Mouse (Mus musculus) effector memory CD4-positive, alpha-beta T cell, adult 5 months (primary cell): ENCODE results near the gene Tspear. TPM values are rescaled to one million over a fixed set of nuclear protein-coding genes. Genes with fewer than 3 reads are reported as not detected.

Source experiments
- polyA plus RNA-seq: library from polyadenylated mRNA; unstranded; fragments of 100-300 nt; shearing (Covaris generic); gene quantifications from one replicate; pipeline ENCODE4 v1.2.1, GENCODE M21; 2017

Gene Tspear
- 0.70 TPM for polyA plus RNA-seq

DNA sequence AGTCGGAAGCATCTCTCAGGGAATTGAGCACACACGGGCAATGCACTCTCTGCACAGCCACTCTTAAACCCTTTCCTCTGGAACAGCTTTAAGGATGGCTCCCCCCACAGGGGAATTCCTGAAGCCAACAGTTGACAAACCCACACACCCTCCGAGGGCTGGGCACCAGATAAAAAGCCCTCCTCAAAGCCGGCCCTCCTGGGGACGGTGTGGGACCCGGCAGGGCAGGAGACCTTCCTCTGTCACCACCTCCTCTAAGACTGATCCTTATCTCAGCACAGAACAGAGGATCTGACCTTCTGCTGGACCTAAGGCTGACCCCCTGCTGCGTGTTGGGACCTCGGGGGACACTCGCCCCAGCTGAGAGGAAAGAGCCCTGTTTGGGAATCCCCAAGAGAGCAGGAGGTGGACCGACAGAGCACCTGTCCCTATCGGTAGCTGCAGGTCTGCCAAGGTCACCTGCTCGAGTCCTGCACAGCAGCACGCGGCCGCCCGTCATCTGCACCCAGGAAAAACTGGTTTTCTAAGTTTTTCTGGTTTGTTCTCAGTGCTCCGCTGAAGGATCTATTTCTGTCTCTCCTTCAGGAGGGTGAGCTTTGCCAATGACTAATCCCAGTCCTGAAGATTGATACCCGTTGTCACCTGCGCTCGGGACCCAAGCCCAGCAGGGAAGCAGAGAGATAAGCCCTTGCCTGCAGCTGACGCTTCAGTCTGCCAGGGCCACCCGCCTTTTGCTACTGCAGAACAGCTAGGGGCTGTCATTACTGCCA, at the start of gene Tspear:
Gene Tspear, plus strand, starts transcription at position 675 of the 770 bp plus-strand sequence.

DNA sequence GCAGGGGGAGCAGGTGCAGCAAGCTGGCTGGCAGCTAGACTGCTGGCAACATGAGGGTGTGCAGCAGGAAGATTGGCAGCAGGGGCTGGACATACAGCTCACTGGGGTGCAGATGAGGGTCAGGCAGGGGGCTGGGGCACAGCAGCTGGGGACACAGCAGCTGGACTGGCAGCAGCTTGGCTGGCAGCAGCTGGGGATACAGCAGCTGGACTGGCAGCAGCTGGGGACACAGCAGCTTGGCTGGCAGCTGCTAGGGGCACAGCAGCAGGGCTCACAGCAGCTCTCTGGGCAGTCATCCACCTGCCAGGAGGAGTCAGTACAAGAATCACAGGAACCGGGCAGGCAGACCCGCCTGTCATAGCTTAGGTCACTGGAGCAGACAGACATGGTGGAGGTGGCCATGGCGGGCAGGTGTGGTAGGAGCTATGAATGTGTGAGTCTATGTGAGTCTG, 4.0 kb downstream of the Tspear start, which contains the start of gene Gm19402:
Gene Gm19402, minus strand, starts transcription at position 402 of the 452 bp plus-strand sequence.

GRCm38 (mm10) chr10:77697133-77697532, 10.8 kb downstream of the Tspear start, which contains the start of gene Gm9508:
Gm9508 (minus strand) TSS chr10:77697233.

DNA sequence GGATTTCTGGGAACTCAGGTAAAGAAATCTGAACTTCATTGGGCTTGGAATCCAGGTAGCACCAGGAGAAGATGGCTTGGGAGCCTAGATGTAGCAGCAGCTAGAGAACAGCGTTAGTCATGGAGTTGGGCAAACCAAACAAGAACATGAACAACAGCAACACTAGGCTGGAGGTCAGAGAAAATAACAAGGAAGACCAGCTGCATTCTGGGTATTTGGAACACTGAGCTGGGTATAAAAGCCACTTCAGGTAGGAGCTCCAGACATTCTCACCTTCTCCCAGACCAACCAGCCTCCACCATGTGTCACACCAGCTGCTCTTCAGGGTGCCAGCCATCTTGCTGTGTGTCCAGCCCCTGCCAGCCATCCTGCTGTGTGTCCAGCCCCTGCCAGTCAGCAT, 20.0 kb downstream of the Tspear start, which contains the start of gene Gm10272:
Gene Gm10272, plus strand, starts transcription at position 301 of the 400 bp plus-strand sequence.

DNA sequence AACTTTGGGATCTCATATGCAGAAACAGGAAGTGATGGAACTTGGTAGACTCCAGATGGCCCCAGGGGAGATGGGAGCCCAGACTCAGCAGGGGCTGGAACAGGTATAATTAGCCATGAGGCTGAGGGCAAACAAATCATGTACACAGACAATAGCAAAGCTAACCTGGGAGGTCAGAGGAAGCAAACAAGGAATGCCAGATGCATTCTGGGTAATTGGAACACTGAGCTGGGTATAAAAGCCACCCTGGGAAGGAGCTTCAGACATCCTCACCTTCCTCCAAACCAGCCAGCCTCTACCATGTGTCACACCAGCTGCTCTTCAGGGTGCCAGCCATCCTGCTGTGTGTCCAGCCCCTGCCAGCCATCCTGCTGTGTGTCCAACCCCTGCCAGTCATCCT, 24.8 kb downstream of the Tspear start, which contains the start of gene Gm10024:
Gene Gm10024, plus strand, starts transcription at position 301 of the 400 bp plus-strand sequence.

DNA sequence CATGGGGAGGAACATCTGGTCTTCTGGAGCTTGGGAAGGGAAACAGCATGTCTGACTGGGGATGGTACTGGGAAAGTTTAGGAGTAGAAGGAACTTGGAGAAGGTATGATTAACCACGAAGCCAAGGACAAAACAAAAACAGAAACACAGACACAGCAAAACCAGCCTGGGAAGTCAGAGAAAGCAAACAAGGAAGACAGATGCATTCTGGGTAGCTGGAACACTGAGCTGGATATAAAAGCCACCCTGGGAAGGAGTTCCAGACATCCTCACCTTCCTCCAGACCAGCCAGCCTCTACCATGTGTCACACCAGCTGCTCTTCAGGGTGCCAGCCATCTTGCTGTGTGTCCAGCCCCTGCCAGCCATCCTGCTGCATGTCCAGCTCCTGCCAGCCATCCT, 29.1 kb downstream of the Tspear start, which contains the start of gene Gm10142:
Gene Gm10142, plus strand, starts transcription at position 301 of the 400 bp plus-strand sequence.

GRCm38 (mm10) chr10:77720299-77720698, 33.9 kb downstream of the Tspear start, which contains the start of gene Krtap12-1:
Krtap12-1 (plus strand) TSS chr10:77720599.

DNA sequence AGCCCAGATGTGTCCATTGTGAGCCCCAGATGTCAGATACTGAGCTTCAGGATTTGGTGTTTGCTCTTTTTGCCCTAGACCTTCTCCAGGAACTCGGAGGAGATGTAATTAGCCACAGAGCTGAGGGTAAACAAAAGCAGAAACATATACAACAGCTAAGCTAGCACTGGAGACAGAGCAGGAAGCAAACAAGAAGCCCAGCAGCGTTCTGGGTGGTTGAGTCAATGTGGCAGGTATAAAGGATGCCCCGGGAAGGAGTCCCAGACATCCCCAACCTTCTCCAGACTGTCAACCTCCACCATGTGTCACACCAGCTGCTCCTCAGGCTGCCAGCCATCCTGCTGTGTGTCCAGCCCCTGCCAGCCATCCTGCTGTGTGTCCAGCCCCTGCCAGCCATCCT, 39.8 kb downstream of the Tspear start, which contains the start of gene Gm10100:
Gene Gm10100, plus strand, starts transcription at position 301 of the 400 bp plus-strand sequence.

GRCm38 (mm10) chr10:77741924-77742688, 55.7 kb downstream of the Tspear start, which contains the start of gene Gm18596:
Gm18596 (minus strand) TSS chr10:77742638.

GRCm38 (mm10) chr10:77751254-77751653, 64.9 kb downstream of the Tspear start, which contains the start of gene Gm9736:
Gm9736 (minus strand) TSS chr10:77751354.

GRCm38 (mm10) chr10:77759582-77759981, 73.2 kb downstream of the Tspear start, which contains the start of gene Gm3233:
Gm3233 (minus strand) TSS chr10:77759682.

GRCm38 (mm10) chr10:77771225-77771624, 84.9 kb downstream of the Tspear start, which contains the start of gene Gm3238:
Gm3238 (minus strand) TSS chr10:77771325.

DNA sequence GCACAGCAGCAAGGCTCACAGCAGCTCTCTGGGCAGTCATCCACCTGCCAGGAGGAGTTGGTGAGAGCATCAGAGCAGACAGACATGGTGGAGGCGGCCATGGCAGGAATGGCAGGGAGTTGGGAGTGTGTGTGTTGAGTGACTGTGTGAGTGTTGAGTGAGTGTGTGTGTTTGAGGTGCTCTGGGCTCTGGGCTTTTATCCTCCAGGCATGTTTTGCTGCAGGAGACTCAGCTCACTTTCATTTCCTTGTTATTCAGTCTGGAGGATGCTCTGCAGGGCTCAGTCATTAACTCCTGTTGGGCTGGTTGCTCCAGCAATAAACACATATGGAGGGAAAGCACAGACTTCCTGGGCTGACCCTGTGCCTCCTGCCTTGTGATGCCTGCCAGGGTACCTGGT, 90.5 kb downstream of the Tspear start, which contains the start of gene Gm7138:
Gene Gm7138, minus strand, starts transcription at position 101 of the 400 bp plus-strand sequence.

DNA sequence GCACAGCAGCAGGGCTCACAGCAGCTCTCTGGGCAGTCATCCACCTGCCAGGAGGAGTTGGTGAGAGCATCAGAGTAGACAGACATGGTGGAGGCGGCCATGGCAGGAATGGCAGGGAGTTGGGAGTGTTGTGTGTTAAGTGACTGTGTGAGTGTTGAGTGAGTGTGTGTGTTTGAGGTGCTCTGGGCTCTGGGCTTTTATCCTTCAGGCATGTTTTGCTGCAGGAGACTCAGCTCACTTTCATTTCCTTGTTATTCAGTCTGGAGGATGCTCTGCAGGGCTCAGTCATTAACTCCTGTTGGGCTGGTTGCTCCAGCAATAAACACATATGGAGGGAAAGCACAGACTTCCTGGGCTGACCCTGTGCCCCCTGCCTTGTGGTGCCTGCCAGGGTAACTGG, 96.1 kb downstream of the Tspear start, which contains the start of gene Gm3250:
Gene Gm3250, minus strand, starts transcription at position 101 of the 400 bp plus-strand sequence.

DNA sequence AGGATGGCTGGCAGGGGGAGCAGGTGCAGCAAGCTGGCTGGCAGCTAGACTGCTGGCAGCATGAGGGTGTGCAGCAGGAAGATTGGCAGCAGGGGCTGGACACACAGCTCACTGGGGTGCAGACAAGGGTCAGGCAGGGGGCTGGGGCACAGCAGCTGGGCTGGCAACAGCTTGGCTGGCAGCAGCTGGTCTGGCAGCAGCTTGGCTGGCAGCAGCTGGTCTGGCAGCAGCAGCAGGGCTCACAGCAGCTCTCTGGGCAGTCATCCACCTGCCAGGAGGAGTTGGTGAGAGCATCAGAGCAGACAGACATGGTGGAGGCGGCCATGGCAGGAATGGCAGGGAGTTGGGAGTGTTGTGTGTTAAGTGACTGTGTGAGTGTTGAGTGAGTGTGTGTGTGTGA, 101.5 kb downstream of the Tspear start, which contains the start of gene Gm7137:
Gene Gm7137, minus strand, starts transcription at position 325 of the 400 bp plus-strand sequence.

DNA sequence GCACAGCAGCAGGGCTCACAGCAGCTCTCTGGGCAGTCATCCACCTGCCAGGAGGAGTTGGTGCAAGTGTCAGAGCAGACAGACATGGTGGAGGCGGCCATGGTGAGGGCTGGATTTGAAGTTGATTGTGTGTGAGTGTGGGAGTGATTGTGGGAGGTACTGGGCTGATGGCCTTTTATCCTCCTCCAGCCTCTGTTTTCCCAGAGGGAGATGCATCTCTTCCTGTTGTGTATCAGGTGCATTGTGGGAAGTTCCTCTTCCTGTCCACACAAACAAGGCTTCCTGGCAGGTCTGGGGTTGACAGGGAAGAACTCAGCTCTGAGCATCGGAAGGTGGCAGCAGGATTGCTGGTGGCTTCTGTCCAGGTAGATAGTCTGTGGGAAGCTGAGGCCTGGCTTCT, 108.6 kb downstream of the Tspear start, which contains the start of gene Gm9639:
Gene Gm9639, minus strand, starts transcription at position 101 of the 400 bp plus-strand sequence.

GRCm38 (mm10) chr10:77798921-77799508, 112.6 kb downstream of the Tspear start, which contains the start of gene Gm19668:
Gm19668 (minus strand) TSS chr10:77799133.

DNA sequence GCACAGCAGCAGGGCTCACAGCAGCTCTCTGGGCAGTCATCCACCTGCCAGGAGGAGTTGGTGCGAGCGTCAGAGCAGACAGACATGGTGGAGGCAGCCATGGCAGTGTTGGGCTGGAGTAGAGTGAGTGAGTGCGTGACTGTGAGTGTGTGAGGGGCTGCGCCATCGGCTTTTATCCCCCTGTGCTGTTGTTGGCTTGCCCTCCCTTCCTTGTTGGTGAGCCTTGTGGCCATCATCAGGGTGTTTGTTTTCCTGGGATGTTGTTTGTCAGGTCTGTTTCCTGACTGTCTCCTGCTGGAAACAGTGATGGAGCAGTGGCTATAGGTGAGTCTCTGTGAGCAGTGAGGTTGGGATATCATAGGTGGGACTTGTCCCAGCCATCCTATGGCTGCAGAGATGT, 125.4 kb downstream of the Tspear start, which contains the start of gene Gm9507:
Gene Gm9507, minus strand, starts transcription at position 101 of the 400 bp plus-strand sequence.

GRCm38 (mm10) chr10:77814382-77814781, 128.0 kb downstream of the Tspear start, which contains the start of gene Gm2696:
Gm2696 (plus strand) TSS chr10:77814682.

DNA sequence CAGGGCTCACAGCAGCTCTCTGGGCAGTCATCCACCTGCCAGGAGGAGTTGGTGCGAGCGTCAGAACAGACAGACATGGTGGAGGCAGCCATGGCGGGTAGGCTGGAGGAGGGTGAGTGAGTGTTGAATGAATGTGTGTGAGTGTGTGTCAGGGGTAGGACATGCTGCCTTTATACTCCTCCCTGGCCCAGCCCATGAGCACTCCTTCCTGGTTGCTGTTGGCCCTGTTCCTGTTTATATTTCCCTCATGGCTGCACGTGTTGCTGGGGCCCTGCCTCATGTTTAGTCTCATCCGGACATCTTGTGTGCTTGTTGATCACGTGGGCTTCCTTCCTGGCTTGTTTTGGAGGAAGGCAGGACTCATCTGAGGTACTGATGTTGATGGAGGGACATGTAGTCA, 140.6 kb downstream of the Tspear start, which contains the start of gene Krtap10-4:
Gene Krtap10-4, minus strand, starts transcription at position 145 of the 400 bp plus-strand sequence.

DNA sequence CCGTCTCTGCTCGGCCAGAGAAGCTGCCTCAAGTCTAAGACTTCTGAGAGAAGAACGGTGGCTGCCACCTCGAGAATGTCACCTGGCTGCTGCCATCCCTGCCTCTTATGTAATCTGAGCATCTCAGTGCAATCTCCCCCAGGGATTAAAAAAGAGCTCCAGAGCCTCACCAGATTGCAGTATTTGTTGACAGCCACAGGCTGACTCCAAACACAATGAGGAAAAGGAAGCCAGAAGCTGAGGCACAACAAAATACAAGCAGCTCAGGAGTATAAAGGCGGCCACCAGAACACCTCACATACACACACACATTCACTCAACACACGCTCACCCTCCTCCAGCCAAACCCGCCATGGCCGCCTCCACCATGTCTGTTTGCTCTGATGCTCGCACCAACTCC, 149.3 kb downstream of the Tspear start, which contains the start of gene Krtap10-10:
Gene Krtap10-10, plus strand, starts transcription at position 301 of the 400 bp plus-strand sequence.

GRCm38 (mm10) chr10:77846503-77846902, 160.1 kb downstream of the Tspear start, which contains the start of gene Gm36176:
Gm36176 (plus strand) TSS chr10:77846803.

